Mouse (Mus musculus): ENCODE results near the gene Msh2. TPM values are rescaled to one million over a fixed set of nuclear protein-coding genes. Genes with fewer than 3 reads are reported as not detected.

The Msh2 gene
- polyA plus RNA-seq, 1 experiment from 2014 or later = 45.7 TPM

DNA sequence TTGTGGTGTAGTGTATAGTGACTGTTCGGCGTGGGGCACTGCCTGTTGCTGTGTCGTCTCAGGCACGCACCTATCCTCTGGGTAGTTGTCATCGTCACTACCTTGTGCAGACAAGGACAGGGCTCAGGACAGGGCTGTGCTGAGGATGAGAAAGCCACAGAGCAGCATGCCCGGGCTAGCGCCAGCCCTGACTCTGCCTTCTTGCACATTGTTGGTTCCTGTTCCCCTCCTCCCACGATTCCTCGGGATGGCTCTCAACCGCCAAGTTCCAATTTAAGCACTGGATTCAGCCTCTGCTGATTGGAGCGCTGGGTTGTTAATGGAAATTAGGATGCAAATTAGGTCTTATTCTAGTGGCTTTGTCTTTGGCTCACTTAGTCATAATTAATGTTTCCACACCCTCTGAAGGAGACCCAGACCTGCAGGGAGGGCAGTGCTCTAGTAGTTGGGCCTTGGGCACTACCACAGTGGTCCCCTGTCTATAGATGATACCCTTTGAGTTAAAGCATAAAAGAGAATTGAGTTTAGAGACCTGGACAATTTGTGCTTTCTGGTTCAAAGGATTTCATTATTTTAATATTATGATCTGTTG is 23.8 kb downstream of the Msh2 start:
- H3K9ac ChIP-seq (ENCODE audit: low read length) = no peak overlapping the region
- no peak overlapping the region for H3K4me3 ChIP-seq (ENCODE audit: low read length)
- H3K27ac ChIP-seq (ENCODE audit: low read length) = no peak overlapping the region
- H3K4me1 ChIP-seq (ENCODE audit: control insufficient read depth, insufficient read depth, low read length) = no peaks in the 10 kb centered on the region
- H3K27me3 ChIP-seq (ENCODE audit: control insufficient read depth, insufficient read depth, low read length) = no peaks in the 10 kb centered on the region
- no peaks in the 10 kb centered on the region for H3K9me3 ChIP-seq (replicated peaks; ENCODE audit: control insufficient read depth, low read length)
- H3K36me3 ChIP-seq (ENCODE audit: control insufficient read depth, insufficient read depth) = peaks cover 10% of the 10 kb centered on the region
- ATAC-seq (replicated peaks; ENCODE audit: extremely low read depth, insufficient read depth, low FRiP score) = no peak
- H3K4me2 ChIP-seq (ENCODE audit: low read depth, low read length) = no peak overlapping the region
- WGBS = 86% methylated on average over 11 of the region's 11 CpGs

DNA sequence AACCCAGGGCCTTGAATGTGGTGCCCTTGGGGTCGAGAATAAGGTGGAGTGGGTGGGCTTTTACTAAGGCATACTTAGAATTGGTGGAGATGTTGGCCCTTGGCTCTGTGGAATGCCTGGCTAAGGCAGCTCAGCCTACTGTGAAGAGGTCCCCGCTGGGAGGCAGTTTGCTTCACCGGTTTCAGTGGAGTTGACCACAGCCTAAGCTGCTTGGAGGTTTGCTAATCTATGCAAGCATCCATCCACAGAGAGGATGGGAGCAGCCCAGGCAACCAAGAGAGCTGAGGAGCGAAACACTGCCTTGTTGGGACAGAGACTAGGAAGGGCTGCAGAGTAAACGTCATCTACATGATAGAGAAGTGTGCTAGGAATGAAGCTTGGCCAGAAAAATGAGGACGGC is 24.7 kb downstream of the Msh2 start:
- Histone ChIP-seq H3K27ac (ENCODE audit: low read length) (no peak overlapping the region), H3K4me1 (ENCODE audit: control insufficient read depth, insufficient read depth, low read length) (no peaks in the 10 kb centered on the region), H3K9ac (ENCODE audit: low read length) (no peak overlapping the region), H3K36me3 (ENCODE audit: control insufficient read depth, insufficient read depth) (peaks cover 9% of the 10 kb centered on the region; the same call in 1 of the 2 replicates), H3K4me2 (ENCODE audit: low read depth, low read length) (no peak overlapping the region), H3K9me3 (replicated peaks; ENCODE audit: control insufficient read depth, low read length) (no peaks in the 10 kb centered on the region), H3K4me3 (ENCODE audit: low read length) (no peak overlapping the region), H3K27me3 (ENCODE audit: control insufficient read depth, insufficient read depth, low read length) (no peaks in the 10 kb centered on the region)
- WGBS = 80% methylated on average over 6 of the region's 6 CpGs
- no peak for ATAC-seq (replicated peaks; ENCODE audit: extremely low read depth, insufficient read depth, low FRiP score)

DNA sequence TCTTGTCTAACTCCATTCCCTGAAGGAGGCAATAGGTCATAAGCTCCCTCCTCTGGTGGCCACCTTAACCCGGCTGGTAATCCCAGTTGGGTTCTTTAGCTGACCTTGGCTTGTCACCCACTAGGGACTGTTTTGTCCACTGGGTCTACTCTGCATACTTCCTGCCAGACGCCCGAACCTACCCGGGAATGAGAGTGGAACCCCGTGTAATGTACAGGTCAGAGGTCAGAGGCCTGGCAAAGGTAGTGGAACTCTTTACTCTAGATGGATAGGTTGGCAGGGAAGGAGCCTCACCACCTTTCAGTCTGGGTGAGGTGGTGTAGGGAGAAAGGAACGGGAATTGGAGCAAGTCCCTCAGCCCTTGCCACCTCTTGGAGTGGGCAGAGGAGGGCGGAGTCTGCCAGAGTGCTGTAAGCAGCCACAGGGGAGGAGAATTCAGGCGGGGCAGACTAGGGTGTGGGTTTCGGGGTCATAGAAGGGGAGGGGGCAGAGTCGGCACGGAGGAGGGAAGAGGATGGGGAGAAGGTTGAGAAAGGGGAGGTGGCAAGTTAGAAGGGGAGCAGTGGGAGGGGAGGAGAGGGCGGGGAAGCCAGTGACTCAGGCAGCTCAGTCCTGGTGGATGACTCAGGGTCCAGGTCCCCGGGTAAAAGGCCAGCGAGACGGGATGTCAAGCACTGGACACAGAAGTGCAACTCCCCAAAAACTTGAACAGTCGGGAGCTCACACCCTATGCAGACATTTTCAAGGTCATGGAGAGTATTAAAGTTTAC is 27.1 kb downstream of the Msh2 start:
- peaks cover 11% of the 10 kb centered on the region for H3K36me3 ChIP-seq (ENCODE audit: control insufficient read depth, insufficient read depth)

DNA sequence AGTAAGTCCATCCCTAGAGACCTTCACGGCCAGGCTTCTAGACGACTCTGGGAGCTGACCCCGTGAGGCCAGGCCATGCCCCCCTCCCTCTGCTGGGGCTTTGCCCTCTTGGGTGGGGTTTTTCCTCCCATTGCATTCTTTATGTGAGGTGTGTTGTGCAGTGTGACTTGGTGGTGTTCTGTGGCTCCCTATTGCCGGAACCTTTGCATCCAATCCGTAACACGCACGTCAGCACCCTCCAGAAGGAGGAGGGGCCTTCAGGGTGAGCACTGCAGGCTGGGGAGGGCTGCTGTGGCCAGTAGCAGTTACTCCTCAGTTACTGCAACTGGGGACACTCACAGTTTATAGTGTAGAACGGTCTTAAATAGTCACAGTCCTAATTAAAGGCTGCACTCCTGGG is 28.0 kb downstream of the Msh2 start:
- ATAC-seq (replicated peaks; ENCODE audit: extremely low read depth, insufficient read depth, low FRiP score) = no peak
- Histone ChIP-seq H3K4me1 (ENCODE audit: control insufficient read depth, insufficient read depth, low read length) (no peaks in the 10 kb centered on the region), H3K9me3 (replicated peaks; ENCODE audit: control insufficient read depth, low read length) (no peaks in the 10 kb centered on the region), H3K36me3 (ENCODE audit: control insufficient read depth, insufficient read depth) (peaks cover 11% of the 10 kb centered on the region), H3K4me3 (ENCODE audit: low read length) (no peak overlapping the region), H3K27me3 (ENCODE audit: control insufficient read depth, insufficient read depth, low read length) (no peaks in the 10 kb centered on the region), H3K27ac (ENCODE audit: low read length) (no peak overlapping the region), H3K9ac (ENCODE audit: low read length) (no peak overlapping the region), H3K4me2 (ENCODE audit: low read depth, low read length) (no peak overlapping the region)
- WGBS = 77% methylated on average over 8 of the region's 8 CpGs

More for the DNA sequence above, 27.1 kb downstream of the Msh2 start:
- Histone ChIP-seq H3K27ac (ENCODE audit: low read length) (no peak overlapping the region), H3K27me3 (ENCODE audit: control insufficient read depth, insufficient read depth, low read length) (no peaks in the 10 kb centered on the region), H3K4me3 (ENCODE audit: low read length) (no peak overlapping the region), H3K9ac (ENCODE audit: low read length) (no peak overlapping the region), H3K4me1 (ENCODE audit: control insufficient read depth, insufficient read depth, low read length) (no peaks in the 10 kb centered on the region), H3K4me2 (ENCODE audit: low read depth, low read length) (no peak overlapping the region), H3K9me3 (replicated peaks; ENCODE audit: control insufficient read depth, low read length) (no peaks in the 10 kb centered on the region)
- ATAC-seq (replicated peaks; ENCODE audit: extremely low read depth, insufficient read depth, low FRiP score) = no peak
- 79% methylated on average over 16 of the region's 16 CpGs for WGBS

DNA sequence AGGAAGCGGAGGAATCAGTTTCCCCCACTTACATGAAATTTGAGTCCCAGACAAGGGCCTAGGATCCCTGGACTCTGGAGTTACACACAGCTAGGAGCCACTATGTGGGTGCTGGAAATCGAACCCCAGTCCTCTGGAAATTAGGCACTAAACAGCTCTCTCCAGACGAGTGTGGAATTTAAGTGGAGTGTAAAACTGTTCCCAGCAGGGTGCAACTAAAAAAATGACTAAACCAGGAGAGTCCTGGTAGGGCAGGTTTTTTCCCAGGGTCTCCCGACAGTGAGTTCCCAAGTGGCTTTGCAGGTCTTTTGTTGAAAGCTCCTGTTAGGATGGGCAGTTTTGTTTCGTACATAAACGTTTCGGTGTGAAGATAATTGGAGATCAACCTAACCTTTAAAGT is 52.6 kb downstream of the Msh2 start:
- Histone ChIP-seq H3K27me3 (ENCODE audit: control insufficient read depth, insufficient read depth, low read length) (no peaks in the 10 kb centered on the region), H3K9me3 (replicated peaks; ENCODE audit: control insufficient read depth, low read length) (peaks cover 3% of the 10 kb centered on the region), H3K27ac (ENCODE audit: low read length) (no peak overlapping the region), H3K4me1 (ENCODE audit: control insufficient read depth, insufficient read depth, low read length) (no peaks in the 10 kb centered on the region), H3K4me3 (ENCODE audit: low read length) (no peak overlapping the region), H3K9ac (ENCODE audit: low read length) (no peak overlapping the region), H3K4me2 (ENCODE audit: low read depth, low read length) (no peak overlapping the region), H3K36me3 (ENCODE audit: control insufficient read depth, insufficient read depth) (peaks cover 33% of the 10 kb centered on the region)
- no peak for ATAC-seq (replicated peaks; ENCODE audit: extremely low read depth, insufficient read depth, low FRiP score)
- WGBS = 89% methylated on average over 7 of the region's 7 CpGs

DNA sequence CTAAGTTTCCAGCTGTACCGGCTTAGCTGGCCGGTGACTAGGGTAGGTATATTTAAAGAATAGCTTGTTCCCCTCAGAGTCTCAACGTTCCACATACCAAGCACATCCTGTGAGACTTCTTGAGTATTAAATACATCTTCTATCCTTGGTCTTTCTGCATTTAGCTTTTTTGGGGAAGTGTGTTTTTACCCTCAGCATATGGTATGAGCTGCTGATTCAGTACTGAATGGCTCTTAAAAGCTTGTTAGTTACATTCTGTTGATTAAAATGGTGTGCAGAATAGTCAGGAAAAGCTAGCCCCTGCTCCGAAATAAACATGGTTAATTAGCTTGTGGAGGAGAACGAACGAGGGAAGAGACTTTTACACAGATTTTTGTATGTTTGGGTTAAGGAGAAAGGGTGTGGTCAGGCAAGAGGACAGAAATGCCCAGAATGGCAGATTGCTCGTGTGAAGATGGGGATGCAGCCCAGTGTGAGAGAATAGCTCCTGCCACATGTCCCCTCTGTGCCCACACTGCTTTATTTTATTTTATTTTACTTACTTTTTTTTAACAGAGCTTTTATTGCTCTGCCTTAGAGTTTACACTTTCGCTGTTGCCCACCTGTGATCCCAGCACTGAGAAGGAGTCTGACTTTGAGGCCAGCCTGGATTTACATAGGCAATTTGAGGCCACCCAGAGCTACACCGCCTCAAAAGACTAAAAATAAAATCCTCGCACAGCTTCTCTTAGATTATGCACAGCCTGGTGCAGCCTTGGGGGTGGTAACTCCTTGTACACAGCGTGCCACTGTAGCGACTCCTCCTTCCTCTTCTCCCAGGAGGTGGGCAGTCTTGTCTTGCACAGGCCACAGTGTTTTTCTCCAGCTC is 54.6 kb downstream of the Msh2 start:
- 87% methylated on average over 12 of the region's 12 CpGs for WGBS
- H3K36me3 ChIP-seq (ENCODE audit: control insufficient read depth, insufficient read depth) = peaks cover 27% of the 10 kb centered on the region
- no peaks in the 10 kb centered on the region for H3K27me3 ChIP-seq (ENCODE audit: control insufficient read depth, insufficient read depth, low read length)
- no peaks in the 10 kb centered on the region for H3K4me1 ChIP-seq (ENCODE audit: control insufficient read depth, insufficient read depth, low read length)
- no peak overlapping the region for H3K4me2 ChIP-seq (ENCODE audit: low read depth, low read length)
- no peak overlapping the region for H3K27ac ChIP-seq (ENCODE audit: low read length)
- H3K4me3 ChIP-seq (ENCODE audit: low read length) = no peak overlapping the region
- H3K9ac ChIP-seq (ENCODE audit: low read length) = no peak overlapping the region
- no peak for ATAC-seq (replicated peaks; ENCODE audit: extremely low read depth, insufficient read depth, low FRiP score)
- peaks cover 4% of the 10 kb centered on the region for H3K9me3 ChIP-seq (replicated peaks; ENCODE audit: control insufficient read depth, low read length)

DNA sequence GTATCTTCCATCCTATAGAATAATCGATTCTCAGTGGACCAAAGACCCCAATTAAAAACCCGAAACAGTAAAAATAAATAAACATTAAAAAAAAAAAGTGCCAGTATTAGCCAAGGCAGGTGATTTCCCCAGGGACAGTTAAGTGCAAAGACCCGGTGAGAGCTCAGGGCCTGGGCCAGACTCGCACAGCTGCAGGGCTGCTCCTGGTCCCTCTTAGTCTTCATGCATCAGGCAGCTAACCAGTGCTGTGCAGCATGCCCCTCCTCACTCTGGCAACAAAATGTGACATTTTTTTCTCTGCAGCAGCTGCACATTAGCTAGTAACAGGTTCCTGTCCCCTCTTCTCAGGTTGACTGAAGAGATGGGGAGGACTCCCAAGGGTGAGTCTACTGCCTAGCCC is 59.8 kb downstream of the Msh2 start:
- H3K4me3 ChIP-seq (ENCODE audit: low read length) = no peak overlapping the region
- no peaks in the 10 kb centered on the region for H3K27me3 ChIP-seq (ENCODE audit: control insufficient read depth, insufficient read depth, low read length)
- no peaks in the 10 kb centered on the region for H3K36me3 ChIP-seq (ENCODE audit: control insufficient read depth, insufficient read depth)
- H3K9me3 ChIP-seq (replicated peaks; ENCODE audit: control insufficient read depth, low read length) = peaks cover 4% of the 10 kb centered on the region
- no peak overlapping the region for H3K27ac ChIP-seq (ENCODE audit: low read length)
- H3K9ac ChIP-seq (ENCODE audit: low read length) = no peak overlapping the region
- H3K4me1 ChIP-seq (ENCODE audit: control insufficient read depth, insufficient read depth, low read length) = no peaks in the 10 kb centered on the region
- ATAC-seq (replicated peaks; ENCODE audit: extremely low read depth, insufficient read depth, low FRiP score) = no peak
- H3K4me2 ChIP-seq (ENCODE audit: low read depth, low read length) = no peak overlapping the region
- 73% methylated on average over 4 of the region's 4 CpGs for WGBS

DNA sequence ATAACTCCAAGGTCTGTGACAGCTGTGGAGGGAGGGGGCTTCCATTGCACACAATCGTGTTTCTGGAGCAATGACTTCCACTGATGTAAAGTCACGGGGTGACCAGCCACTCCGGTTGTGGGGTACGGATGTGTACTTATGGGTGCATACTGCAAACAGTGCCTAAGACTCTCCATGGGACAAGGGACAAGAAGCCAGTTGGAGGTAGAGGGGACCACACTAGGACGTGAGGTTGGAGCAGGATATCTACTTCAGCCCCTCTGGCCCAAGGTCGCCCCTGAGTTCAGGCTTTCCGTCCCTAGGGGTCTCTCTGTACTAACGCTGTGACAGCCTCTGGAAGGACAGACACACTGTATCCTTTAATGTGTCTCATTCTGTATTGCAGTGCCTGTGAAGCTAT is 62.3 kb downstream of the Msh2 start:
- Histone ChIP-seq H3K27ac (ENCODE audit: low read length) (no peak overlapping the region), H3K9me3 (replicated peaks; ENCODE audit: control insufficient read depth, low read length) (peaks cover 4% of the 10 kb centered on the region), H3K4me1 (ENCODE audit: control insufficient read depth, insufficient read depth, low read length) (no peaks in the 10 kb centered on the region), H3K4me2 (ENCODE audit: low read depth, low read length) (no peak overlapping the region), H3K36me3 (ENCODE audit: control insufficient read depth, insufficient read depth) (no peaks in the 10 kb centered on the region), H3K4me3 (ENCODE audit: low read length) (no peak overlapping the region), H3K27me3 (ENCODE audit: control insufficient read depth, insufficient read depth, low read length) (no peaks in the 10 kb centered on the region), H3K9ac (ENCODE audit: low read length) (no peak overlapping the region)
- 85% methylated on average over 8 of the region's 8 CpGs for WGBS
- ATAC-seq (replicated peaks; ENCODE audit: extremely low read depth, insufficient read depth, low FRiP score) = no peak

DNA sequence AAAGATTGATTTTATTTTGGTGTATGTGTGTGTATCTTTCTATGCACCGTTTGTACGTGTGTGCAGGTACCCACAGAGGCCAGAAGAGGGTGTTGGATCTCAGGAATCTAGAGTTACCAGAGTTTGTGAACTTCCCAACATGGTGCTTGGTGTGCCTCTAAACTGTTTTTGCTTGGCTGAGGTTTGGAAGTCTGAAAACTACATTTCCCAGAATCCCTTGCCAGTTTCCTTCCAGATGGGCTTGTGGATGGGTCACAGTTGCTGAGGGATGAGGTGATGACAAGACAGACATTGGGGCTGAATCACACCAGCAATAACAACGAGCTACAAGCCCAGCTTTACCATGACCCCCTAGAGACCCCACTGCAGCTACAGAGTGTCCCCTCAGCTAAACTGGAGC is 65.0 kb downstream of the Msh2 start:
- ATAC-seq (replicated peaks; ENCODE audit: extremely low read depth, insufficient read depth, low FRiP score) = no peak

More for the DNA sequence above, 65.0 kb downstream of the Msh2 start:
- Histone ChIP-seq H3K36me3 (ENCODE audit: control insufficient read depth, insufficient read depth) (no peaks in the 10 kb centered on the region), H3K9ac (ENCODE audit: low read length) (no peak overlapping the region), H3K9me3 (replicated peaks; ENCODE audit: control insufficient read depth, low read length) (no peaks in the 10 kb centered on the region), H3K27me3 (ENCODE audit: control insufficient read depth, insufficient read depth, low read length) (no peaks in the 10 kb centered on the region), H3K4me2 (ENCODE audit: low read depth, low read length) (no peak overlapping the region), H3K27ac (ENCODE audit: low read length) (no peak overlapping the region), H3K4me1 (ENCODE audit: control insufficient read depth, insufficient read depth, low read length) (no peaks in the 10 kb centered on the region), H3K4me3 (ENCODE audit: low read length) (no peak overlapping the region)
- WGBS = 70% methylated on average over 3 of the region's 3 CpGs

Measured in heart, embryonic 16.5 days (tissue).